Mouse (Mus musculus): ENCODE results near the gene Hba-x. TPM values are rescaled to one million over a fixed set of nuclear protein-coding genes. Genes with fewer than 3 reads are reported as not detected.

Hba-x gene
- total RNA-seq (2021): not detected
- long read RNA-seq, experiment 1: 0 reads
- long read RNA-seq, experiment 2: 0 reads

DNA sequence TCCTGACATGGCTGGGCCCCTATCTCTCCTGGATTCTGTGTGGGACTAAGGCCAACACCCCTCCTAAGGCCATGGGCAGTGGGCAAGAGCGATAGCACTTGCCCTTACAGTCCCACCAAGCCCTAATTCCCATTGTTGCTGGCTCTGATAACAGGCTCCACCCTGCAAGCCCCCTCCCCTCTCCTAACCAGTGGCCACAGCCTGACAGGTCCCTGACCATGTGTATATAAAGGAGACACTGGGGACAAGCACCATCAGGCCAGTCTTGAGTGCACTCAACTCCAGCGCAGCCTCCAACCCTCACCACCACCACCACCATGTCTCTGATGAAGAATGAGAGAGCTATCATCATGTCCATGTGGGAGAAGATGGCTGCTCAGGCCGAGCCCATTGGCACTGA lies at the start of gene Hba-x:
Hba-x (plus strand) TSS at position 54 of the 400 bp plus-strand sequence.
- intact Hi-C loops (cut with DNase I): loop anchor here (5.0 kb wide), 1 partner anchor 79 kb away; no protein-coding TSS in a partner anchor
- Histone ChIP-seq H3K4me3 (no peak within 1 kb of the TSS), H3K27ac (no peak within 1 kb of the TSS)
- no peak for TF ChIP-seq CTCF (IDR thresholded peaks at IDR 0.05)
- DNase-seq (ENCODE audit: extremely low spot score in 1 of 2, low spot score in 2 of 2): no peak

DNA sequence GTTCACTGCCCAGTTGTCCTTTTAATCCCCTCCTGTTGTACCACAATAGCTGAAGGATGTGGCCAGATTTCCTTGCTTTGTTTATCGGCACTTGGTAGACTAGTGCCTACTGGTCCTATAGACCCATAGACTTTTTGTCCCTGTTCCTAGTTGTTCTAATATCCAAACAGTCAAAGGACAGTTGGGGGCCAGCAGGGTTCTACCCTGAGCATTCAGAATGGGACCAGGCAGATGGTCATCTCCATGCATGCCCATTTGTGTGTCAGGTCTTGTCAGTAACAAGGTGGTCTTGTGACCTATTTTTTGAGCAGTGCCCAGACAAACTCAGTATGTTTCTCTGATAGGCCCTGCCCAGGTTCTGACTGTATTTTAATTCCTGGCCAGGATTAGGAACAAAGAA lies 49.2 kb upstream of the Hba-x start:
- intact Hi-C loops (cut with DNase I): no loop called here
- Histone ChIP-seq H3K4me3 (peak overlapping the region; percentile 81), H3K27ac (peak overlapping the region; percentile 93)
- no peak for DNase-seq (ENCODE audit: extremely low spot score in 1 of 2, low spot score in 2 of 2)
- no peak for TF ChIP-seq CTCF (IDR thresholded peaks at IDR 0.05)

DNA sequence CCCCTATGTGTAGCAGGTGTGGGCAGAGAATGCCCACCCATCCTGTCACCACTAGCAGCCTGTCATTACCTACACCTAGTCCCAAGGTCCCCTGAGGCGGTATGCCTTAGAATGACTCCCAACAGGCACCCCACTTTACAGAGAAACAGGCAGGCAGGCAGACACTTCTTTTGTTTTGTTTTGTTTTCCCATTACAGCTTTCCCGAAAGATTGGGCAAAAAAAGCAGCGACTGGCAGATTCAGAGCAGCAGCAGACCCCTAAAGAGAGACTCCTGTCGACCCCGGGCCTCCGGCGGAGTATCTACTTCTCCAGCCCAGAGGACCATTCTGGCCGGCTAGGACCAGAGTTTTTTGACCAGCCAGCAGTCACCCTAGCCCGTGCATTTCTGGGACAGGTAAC lies 48.6 kb upstream of the Hba-x start:
- no peak for TF ChIP-seq CTCF (IDR thresholded peaks at IDR 0.05)
- intact Hi-C loops (cut with DNase I): no loop called here
- Histone ChIP-seq H3K4me3 (no peak overlapping the region), H3K27ac (peak overlapping the region; percentile 93)
- DNase-seq (ENCODE audit: extremely low spot score in 1 of 2, low spot score in 2 of 2): no peak

DNA sequence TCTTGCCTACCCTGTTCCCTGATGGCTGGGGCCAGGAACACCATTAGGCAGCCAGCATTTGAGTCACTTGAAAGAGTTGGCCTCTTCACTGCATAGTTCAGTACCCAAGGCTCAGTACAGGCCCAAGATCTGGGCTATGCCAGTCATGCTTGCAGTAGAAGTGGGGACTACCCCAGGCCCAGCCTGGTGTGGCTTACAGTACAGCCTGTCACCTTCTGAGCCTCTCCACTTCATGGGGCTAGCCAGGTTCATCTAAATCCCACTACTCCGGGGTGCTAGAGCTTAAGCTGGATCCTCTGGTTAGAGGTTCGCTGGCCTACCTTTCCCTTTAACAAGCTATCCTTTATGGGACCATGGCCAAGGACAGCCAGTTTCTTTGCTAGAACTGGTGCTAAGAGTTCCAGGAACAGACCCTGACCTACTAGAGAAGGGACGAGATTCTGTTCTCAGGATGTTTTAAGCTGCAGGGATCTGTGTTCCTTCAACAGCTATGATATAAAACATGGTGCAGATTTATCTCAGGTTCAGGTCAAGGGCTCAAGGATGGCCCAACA lies 47.8 kb upstream of the Hba-x start:
- DNase-seq (ENCODE audit: extremely low spot score in 1 of 2, low spot score in 2 of 2): no peak
- no peak for TF ChIP-seq CTCF (IDR thresholded peaks at IDR 0.05)
- Histone ChIP-seq H3K4me3 (no peak overlapping the region), H3K27ac (no peak overlapping the region)
- intact Hi-C loops (cut with DNase I): no loop called here

DNA sequence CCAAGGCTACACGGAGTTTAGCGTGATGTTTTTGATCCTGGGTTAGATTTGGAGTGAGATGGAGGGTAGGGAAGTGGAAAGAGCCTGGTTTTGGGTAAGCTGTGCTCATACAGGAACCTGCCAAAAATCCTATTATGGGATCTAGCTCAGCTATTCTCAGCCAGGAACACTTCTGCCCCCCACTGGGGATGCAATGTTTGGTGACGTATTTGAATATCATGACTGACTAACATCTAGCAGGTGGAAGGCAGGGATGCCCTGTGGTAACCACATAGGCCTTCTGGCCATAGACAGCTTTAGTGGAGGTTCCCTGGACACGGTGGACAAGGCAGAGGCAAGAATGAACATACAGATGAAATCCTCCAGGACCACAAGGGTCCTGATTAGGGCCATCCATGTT lies 46.0 kb upstream of the Hba-x start:
- Histone ChIP-seq H3K27ac (peak overlapping the region; percentile 73), H3K4me3 (no peak overlapping the region)
- DNase-seq (ENCODE audit: extremely low spot score in 1 of 2, low spot score in 2 of 2): peak in 1 of 2 experiments; percentile 59
- intact Hi-C loops (cut with DNase I): no loop called here
- TF ChIP-seq CTCF (IDR thresholded peaks at IDR 0.05): peak; percentile 41

DNA sequence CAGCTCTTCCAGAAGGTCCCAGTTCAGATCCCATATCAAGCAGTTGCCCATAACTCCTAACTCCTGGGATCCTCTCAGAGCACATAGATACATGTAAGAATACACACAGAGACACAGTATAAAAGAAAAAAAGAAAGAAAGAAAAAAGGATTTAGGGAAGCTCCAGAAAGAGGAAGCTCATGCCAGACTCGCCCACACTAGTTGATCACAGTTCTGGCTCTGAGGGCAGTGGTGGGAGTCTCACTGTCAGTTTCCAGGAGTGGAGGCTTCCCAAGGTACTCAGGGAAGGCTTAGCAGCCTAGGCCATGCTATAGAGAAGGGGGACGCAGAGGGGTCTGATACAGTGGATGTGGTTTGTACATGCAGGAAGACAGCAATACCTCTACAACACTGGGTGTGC lies 45.1 kb upstream of the Hba-x start:
- DNase-seq (ENCODE audit: extremely low spot score in 1 of 2, low spot score in 2 of 2): no peak
- Histone ChIP-seq H3K27ac (peak overlapping the region; percentile 73), H3K4me3 (no peak overlapping the region)
- TF ChIP-seq CTCF (IDR thresholded peaks at IDR 0.05): no peak
- intact Hi-C loops (cut with DNase I): no loop called here

DNA sequence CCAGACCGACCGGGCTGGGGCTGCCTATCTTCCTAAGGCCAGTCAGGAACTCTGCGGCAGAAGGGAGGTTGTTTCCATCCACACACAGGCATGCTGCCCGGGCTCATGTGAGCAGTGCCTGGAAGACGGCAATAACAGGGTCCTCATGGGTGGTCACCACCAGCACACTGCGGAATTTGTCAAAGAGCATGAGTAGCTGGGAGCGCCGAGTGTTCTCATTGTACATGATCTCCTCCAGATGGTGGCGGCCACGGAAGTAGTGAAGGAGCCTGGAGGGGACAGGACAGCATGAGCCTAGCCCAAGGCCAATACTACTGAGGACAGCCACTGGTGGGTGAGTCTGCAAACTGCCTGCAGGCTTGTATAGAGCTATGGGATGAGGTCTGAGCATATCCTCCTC lies 43.4 kb upstream of the Hba-x start:
- H3K27ac ChIP-seq: no peak overlapping the region
- intact Hi-C loops (cut with DNase I): no loop called here

DNA sequence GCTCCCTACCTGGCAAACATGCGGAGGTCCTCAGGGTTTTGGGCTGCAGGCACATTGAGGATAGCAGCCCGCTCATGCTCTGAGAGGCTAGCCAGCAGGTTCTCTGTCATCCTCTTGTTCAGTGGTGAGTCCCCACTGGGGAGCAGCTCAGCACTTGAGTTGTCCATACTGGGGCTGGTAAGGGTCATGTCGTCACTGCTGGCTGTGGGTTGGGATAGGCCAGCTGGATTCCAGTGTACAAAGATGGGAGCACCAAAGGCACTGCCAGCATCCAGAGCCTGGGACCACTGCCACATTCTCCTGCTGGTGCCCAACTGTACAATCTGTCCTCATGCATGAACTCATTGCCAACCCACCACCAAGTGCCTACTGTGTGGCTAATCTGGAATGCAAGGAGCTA lies 42.3 kb upstream of the Hba-x start:
- DNase-seq (ENCODE audit: extremely low spot score in 1 of 2, low spot score in 2 of 2): no peak
- no peak overlapping the region for H3K4me3 ChIP-seq
- H3K27ac ChIP-seq: peak overlapping the region; percentile 24; the same call in 1 of the 2 replicates
- no peak for TF ChIP-seq CTCF (IDR thresholded peaks at IDR 0.05)
- intact Hi-C loops (cut with DNase I): no loop called here

More for the DNA sequence above, 43.4 kb upstream of the Hba-x start:
- no peak for TF ChIP-seq CTCF (IDR thresholded peaks at IDR 0.05)
- DNase-seq (ENCODE audit: extremely low spot score in 1 of 2, low spot score in 2 of 2): no peak
- H3K4me3 ChIP-seq: no peak overlapping the region

DNA sequence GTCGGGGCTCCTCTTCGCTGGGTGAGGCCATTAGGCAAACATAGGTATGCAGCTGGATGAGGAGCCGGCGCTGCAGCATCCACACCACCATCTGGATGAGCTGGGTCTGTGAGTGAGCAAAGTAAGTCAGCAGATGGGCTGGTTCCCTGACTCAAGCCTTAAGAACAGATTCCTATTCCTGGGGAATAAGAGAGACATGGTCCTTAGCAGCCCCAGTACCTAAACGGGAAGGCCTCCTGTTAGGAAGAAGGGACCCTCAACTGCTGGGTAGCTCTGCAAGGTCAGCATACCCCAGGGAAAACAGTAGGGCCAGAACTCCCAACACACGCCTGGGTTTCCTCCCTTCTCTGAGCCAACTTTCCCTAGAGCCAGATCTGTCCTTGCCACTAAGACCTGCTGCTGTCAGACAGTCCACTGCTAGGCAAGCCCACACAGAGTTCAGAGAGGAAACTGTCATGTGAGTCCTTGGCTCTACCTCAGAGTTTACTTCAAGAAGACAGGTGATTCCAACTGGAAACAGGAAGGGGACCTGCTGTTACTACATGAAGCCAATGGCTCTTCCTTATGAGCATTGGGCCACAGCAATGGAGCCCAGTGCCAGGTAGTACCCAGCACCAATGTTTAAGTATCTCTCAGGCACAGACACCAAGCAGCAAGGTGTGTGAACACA lies 41.2 kb upstream of the Hba-x start:
- intact Hi-C loops (cut with DNase I): no loop called here
- no peak for DNase-seq (ENCODE audit: extremely low spot score in 1 of 2, low spot score in 2 of 2)
- H3K4me3 ChIP-seq: no peak overlapping the region
- TF ChIP-seq CTCF (IDR thresholded peaks at IDR 0.05): no peak
- H3K27ac ChIP-seq: peak overlapping the region; percentile 73

DNA sequence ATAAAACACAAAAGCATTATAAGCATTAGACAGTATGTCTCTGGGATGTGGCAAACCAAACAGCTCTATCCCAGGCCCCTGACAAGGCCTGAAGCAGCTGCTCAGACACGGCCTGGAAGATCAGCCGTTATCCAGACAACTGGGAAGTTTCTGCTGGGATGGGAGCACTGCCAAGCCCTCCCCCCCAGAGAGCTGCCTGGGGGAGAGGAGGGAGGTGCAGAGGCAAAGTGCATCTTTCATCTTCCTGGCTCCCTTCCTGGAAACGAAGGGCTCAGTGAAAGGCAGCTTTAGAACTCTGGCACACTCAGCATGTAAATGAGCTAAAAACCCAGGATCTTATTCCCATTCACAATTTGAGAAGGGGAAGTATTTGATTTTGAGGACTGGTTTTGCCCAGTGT lies 40.6 kb upstream of the Hba-x start:
- no peak overlapping the region for H3K4me3 ChIP-seq
- peak overlapping the region; percentile 73 for H3K27ac ChIP-seq
- intact Hi-C loops (cut with DNase I): no loop called here

DNA sequence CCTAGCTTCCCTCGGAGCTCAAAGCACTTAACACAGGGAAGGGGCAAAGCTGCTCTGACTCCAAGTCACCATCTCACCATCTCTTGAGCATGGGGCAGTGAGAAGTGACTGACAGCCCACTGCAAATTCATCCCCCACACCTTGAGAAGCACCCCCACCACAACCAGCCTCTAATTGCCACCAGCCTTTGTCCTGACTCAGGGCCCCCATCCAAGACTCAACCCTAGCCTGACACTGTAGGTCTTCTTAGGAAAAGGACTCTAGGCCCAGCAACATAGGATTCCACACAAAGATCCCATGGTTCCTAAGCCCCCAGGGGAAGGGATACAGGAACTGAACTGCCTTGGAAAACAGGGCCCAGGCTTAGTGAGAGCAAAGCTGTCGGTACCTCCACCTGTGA lies 40.1 kb upstream of the Hba-x start:
- peak in 1 of 2 experiments; percentile 9 for DNase-seq (ENCODE audit: extremely low spot score in 1 of 2, low spot score in 2 of 2)
- no peak for TF ChIP-seq CTCF (IDR thresholded peaks at IDR 0.05)
- Histone ChIP-seq H3K27ac (peak overlapping the region; percentile 73), H3K4me3 (no peak overlapping the region)
- intact Hi-C loops (cut with DNase I): no loop called here

More for the DNA sequence above, 40.6 kb upstream of the Hba-x start:
- no peak for TF ChIP-seq CTCF (IDR thresholded peaks at IDR 0.05)
- peak; percentile 57 to 65 for DNase-seq (ENCODE audit: extremely low spot score in 1 of 2, low spot score in 2 of 2)

DNA sequence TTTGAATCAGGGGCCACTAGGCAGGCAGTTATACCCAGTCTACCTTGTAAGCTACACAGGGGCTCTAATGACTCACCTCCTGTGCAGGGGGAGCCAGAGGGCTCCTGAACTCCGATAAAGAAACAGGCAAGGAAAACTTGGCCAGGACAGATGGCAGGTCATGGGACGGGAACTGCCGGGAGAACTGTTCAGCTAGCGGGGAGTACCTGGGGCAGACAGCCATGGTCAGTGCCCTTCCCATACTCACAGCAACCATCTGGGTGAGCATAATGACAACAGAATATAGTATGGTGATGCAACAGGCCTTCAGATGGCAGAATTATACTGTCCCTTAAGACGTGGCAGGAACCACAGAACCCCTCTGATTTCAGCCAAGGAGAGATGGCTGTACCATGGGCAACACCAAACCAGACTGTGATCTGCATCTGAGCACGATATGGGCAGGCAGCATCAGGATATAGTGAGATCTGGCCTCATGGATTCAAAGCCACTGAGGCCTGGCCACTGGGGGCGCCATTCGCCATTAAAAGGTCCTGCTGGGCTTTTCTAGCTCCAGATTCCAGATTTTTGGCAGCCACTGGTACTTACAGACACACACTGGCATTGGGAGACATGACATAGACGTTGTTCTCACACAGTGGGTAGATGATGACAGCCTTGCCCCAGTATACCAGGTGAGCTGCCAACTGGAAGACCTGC lies 39.3 kb upstream of the Hba-x start:
- no peak overlapping the region for H3K4me3 ChIP-seq
- TF ChIP-seq CTCF (IDR thresholded peaks at IDR 0.05): peak; percentile 72
- DNase-seq (ENCODE audit: extremely low spot score in 1 of 2, low spot score in 2 of 2): no peak
- H3K27ac ChIP-seq: peak overlapping the region; percentile 81; the same call in 1 of the 2 replicates
- intact Hi-C loops (cut with DNase I): no loop called here
